Mouse (Mus musculus) spleen, adult 2 months (tissue): ENCODE measurements around the gene Mrpl55.

ENCODE experiments used
- CTCF ChIP-seq: fragments of 200-500 bp; IDR thresholded peaks from 2 replicates; pipeline ENCODE4 v1.5.1; 2011; ENCODE audit warnings: mild to moderate bottlenecking, inconsistent platforms; ENCODE audit not compliant: insufficient read depth, insufficient read length, insufficient replicate concordance; ENCODE audit errors: extremely low read depth
- POLR2A ChIP-seq: fragments of 200-500 bp; IDR thresholded peaks from 2 replicates; pipeline ENCODE4 v1.6.1; 2011; ENCODE audit warnings: low read depth, low read length, inconsistent platforms

DNA sequence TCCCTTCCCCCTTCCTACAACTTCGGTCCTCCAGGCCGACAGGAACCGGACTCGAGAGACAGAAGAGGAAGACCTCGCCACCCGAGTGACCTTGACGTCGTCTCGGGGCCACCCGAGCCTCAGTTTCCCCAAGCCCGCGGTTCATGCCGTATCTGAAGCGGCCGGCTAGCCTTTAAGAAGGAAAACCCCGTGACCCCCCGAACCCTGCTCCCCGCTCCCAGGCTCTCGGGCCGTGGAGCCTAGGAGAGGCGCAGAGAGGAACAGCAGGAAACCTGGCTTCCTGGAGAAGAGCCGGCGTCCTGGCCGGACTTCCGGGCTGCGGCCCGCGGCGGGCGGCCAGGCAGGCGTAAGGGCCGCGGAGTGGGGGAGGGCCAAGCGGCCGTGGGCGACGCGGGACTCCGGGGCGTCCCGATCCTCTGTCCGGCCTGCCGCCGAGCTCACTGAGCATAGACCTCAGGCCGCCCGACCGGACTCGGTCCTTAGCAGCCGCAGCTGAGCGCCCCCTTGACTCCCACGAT, 25.4 kb downstream of the Mrpl55 start:
- TF ChIP-seq POLR2A (no peak), CTCF (no peak)
